Comparison of ENCODE assay signal across 10 mouse cellular contexts in genomic region chr7:19923797-19924196, GRCm38 (mm10). TPM values are rescaled to one million over a fixed set of nuclear protein-coding genes. Genes with fewer than 3 reads are reported as not detected.
A peak's percentile ranks its signal among the peaks of the same experiment; 100 is the strongest.
DNase-seq lines count a peak whose midpoint lies in the region.
"Had no signal": no experiment of that assay in that cellular context is flagged by ENCODE, and none has a peak within 500 bp of the region (broad histone marks: within the 10 kb centered on the region; RNA-seq: fewer than 3 reads in every experiment).

No protein-coding gene starts in this region.

- DNase-seq in kidney, postnatal 4 days = peak; percentile 25 to 48
- DNase-seq in kidney, adult 11 months = no peak
- DNase-seq in ES-CJ7 (ENCODE audit: low read depth, low spot score) = peak; percentile 63
- DNase-seq in embryo, embryonic 10.5 days (ENCODE audit: low spot score) = peak; percentile 26
- DNase-seq in thymus, postnatal 0 days (ENCODE audit: low spot score) = peak; percentile 79
- no peak for DNase-seq in cerebellum, adult 11 months
- DNase-seq in ovary, adult 18-20 months (ENCODE audit: low spot score) = no peak

RNA-seq across cellular contexts. Expression of gene Pvr, which starts 2.8 kb away (rescaled TPM):
- polyA plus RNA-seq in thymus, postnatal 0 days (2015; fragmentation: Nextera tagmentation; extraction: Ambion mirVana) = 33.7 and 52.4 TPM in 2 replicates

RNA-seq across cellular contexts. Expression of gene Igsf23, which starts 26.8 kb away (rescaled TPM):
- 14.8 and 15.5 TPM in 2 replicates for polyA plus RNA-seq in thymus, postnatal 0 days (2015; fragmentation: Nextera tagmentation; extraction: Ambion mirVana)
- polyA plus RNA-seq: embryonic facial prominence, embryonic 14.5 days had no signal

RNA-seq across cellular contexts. Expression of gene Ceacam19, which starts 36.0 kb away (rescaled TPM):
- polyA plus RNA-seq in thymus, postnatal 0 days (2015; fragmentation: Nextera tagmentation; extraction: Ambion mirVana) = 0.10 and 0.14 TPM in 2 replicates
- polyA plus RNA-seq: intestine, embryonic 16.5 days; liver, embryonic 16.5 days had no signal

RNA-seq across cellular contexts. Expression of gene Ceacam20, which starts 41.4 kb away (rescaled TPM):
- 0.06 TPM in 1 of 2 replicates, not detected in the other for polyA plus RNA-seq in thymus, postnatal 0 days (2015; fragmentation: Nextera tagmentation; extraction: Ambion mirVana)
- polyA plus RNA-seq: embryonic facial prominence, embryonic 14.5 days; liver, embryonic 16.5 days had no signal

Comparison
In these comparisons a context has a peak if more than half of its experiments do, and no peak if none do; other contexts are left out.
1. DNase-seq: peak in kidney, postnatal 4 days (2 of 2), ES-CJ7 (single experiment), embryo, embryonic 10.5 days (single experiment) and thymus, postnatal 0 days (single experiment); none in kidney, adult 11 months (single experiment), cerebellum, adult 11 months (single experiment) and ovary, adult 18-20 months (single experiment).